Mouse (Mus musculus): Measurements from ENCODE around the gene Trim8. TPM values are rescaled to one million over a fixed set of nuclear protein-coding genes. Genes with fewer than 3 reads are reported as not detected.

Trim8 gene
- polyA plus RNA-seq, 1 experiment from 2014 or later, result 14.2 TPM

GRCm38 (mm10) chr19:46552496-46552895, 51.0 kb downstream of the Trim8 start:
- Histone ChIP-seq H3K27me3 (no peaks in the 10 kb centered on the region), H3K9me3 (no peaks in the 10 kb centered on the region), H3K36me3 (peaks cover 76% of the 10 kb centered on the region), H3K4me2 (replicated peaks) (no peak overlapping the region), H3K27ac (no peak overlapping the region), H3K4me3 (no peak overlapping the region), H3K9ac (no peak overlapping the region), H3K4me1 (peaks cover 6% of the 10 kb centered on the region; the same call in 1 of the 2 replicates)
- ATAC-seq (ENCODE audit: low FRiP score, low read depth), result no peak
- WGBS, result 86% methylated on average over 3 of the region's 4 CpGs

DNA sequence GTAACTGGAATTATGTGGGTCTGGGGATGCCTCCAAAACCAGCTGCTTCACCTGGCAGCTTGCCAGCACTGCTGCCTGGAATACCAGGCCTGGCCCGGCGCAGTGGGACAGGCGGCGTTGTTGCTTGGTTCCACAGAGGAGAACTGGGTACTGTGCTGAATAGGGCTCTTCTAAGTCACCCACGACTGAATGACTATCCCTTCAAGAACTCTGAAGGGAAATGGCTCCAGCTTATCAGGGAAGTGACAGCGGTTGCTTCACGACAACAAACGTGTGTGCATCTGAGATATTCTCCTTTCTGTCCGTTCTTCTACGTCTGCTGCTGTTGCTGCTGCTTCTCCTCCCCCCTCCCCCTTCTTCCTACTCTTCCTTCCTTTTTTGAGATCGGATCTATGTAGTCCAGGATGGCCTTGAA, 52.0 kb downstream of the Trim8 start:
- no peak overlapping the region for H3K4me2 ChIP-seq (replicated peaks)
- no peaks in the 10 kb centered on the region for H3K27me3 ChIP-seq
- no peak; the same call in 1 of the 2 replicates for ATAC-seq (ENCODE audit: low FRiP score, low read depth)
- peaks cover 72% of the 10 kb centered on the region for H3K36me3 ChIP-seq
- H3K4me3 ChIP-seq, result no peak overlapping the region
- H3K27ac ChIP-seq, result no peak overlapping the region
- H3K9ac ChIP-seq, result no peak overlapping the region
- peaks cover 7% of the 10 kb centered on the region; the same call in 1 of the 2 replicates for H3K4me1 ChIP-seq
- no peaks in the 10 kb centered on the region for H3K9me3 ChIP-seq
- 72% methylated on average over 11 of the region's 11 CpGs for WGBS

- Histone ChIP-seq H3K4me3 (no peak overlapping the region), H3K27ac (no peak overlapping the region), H3K4me1 (peaks cover 14% of the 10 kb centered on the region), H3K27me3 (no peaks in the 10 kb centered on the region), H3K4me2 (replicated peaks) (no peak overlapping the region), H3K36me3 (peaks cover 50% of the 10 kb centered on the region), H3K9ac (no peak overlapping the region), H3K9me3 (no peaks in the 10 kb centered on the region)
- 76% methylated on average over 8 of the region's 8 CpGs for WGBS
- ATAC-seq (ENCODE audit: low FRiP score, low read depth), result no peak
These were observed 56.5 kb downstream of the Trim8 start for GRCm38 (mm10) chr19:46558009-46558408.

DNA sequence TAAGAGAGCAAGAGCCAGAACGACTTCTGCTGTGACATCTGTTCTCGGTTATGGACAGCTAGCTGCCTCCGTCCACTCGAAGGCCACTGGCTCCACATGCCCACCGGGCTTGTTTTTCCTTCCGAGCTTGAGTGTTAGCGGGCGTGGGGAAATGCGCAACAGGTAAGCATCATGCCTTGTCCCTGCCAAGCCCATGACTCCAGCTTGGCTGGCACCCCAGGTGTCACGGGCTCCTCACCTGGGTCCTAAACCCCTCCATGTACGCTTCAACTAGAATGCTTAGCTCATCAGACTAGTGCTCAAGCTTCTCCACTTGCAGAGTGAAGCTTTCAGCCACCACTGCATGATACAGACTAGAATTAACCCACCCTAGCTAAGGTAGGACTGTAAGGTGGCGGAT, 57.1 kb downstream of the Trim8 start:
- Histone ChIP-seq H3K9me3 (no peaks in the 10 kb centered on the region), H3K36me3 (peaks cover 45% of the 10 kb centered on the region), H3K27ac (no peak overlapping the region), H3K27me3 (no peaks in the 10 kb centered on the region), H3K4me3 (no peak overlapping the region), H3K4me2 (replicated peaks) (peak overlapping the region; percentile 27; the same call in 1 of the 2 replicates), H3K4me1 (peaks cover 11% of the 10 kb centered on the region; the same call in 1 of the 2 replicates), H3K9ac (no peak overlapping the region)
- no peak for ATAC-seq (ENCODE audit: low FRiP score, low read depth)
- 42% methylated on average over 12 of the region's 12 CpGs for WGBS

GRCm38 (mm10) chr19:46562132-46562531, 60.6 kb downstream of the Trim8 start:
- WGBS, result 29% methylated on average over 1 of the region's 1 CpGs
- H3K4me1 ChIP-seq, result peaks cover 9% of the 10 kb centered on the region; the same call in 1 of the 2 replicates
- H3K27ac ChIP-seq, result no peak overlapping the region
- ATAC-seq (ENCODE audit: low FRiP score, low read depth), result no peak
- no peak overlapping the region for H3K4me3 ChIP-seq
- H3K9ac ChIP-seq, result no peak overlapping the region
- peaks cover 22% of the 10 kb centered on the region for H3K36me3 ChIP-seq
- H3K9me3 ChIP-seq, result no peaks in the 10 kb centered on the region
- no peak overlapping the region for H3K4me2 ChIP-seq (replicated peaks)
- no peaks in the 10 kb centered on the region for H3K27me3 ChIP-seq

DNA sequence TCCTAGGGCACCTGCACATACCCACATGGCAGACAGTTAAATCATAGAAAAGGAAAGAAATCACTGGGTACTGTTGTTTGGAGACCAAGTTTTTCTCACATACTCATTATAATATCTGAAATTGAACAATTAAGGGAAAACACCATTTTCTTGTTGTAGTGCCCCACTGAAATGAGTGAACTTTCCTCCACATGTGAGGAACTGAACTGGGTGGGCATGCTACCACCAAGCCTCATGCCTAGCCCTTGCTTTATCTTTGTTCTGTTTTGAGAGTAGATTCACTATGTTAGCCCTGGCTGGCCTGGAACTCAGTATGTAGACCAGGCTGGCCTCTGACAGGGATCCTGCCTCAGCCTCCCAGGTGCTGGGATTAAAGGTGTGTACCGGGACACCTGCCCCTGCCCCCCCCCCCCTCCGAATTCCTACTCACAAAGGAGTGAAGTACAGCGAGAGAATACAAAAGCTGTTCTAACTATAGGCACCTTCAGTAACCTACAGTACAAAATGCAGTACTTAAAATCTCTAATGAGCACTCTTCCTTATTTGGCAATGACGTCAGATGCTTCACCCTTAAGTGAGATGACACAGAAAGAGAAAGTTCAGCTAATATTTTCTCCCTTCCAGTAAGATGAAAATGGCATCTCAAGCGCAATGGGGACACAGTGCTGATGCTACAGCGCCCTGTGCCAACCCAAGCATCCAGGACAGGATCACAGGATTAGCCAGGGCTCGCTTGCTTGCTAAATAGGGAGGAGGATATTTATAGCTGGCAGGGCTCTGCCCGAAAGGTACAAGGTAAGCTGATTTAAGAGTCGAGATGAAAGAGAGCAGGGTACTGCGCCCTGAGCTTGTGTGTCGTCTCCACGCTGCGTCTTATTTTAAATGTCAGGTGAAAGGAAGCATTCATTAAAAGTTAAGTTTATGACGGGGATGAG, 61.3 kb downstream of the Trim8 start:
- Histone ChIP-seq H3K9ac (no peak overlapping the region), H3K4me3 (no peak overlapping the region), H3K9me3 (no peaks in the 10 kb centered on the region), H3K27me3 (no peaks in the 10 kb centered on the region), H3K36me3 (peaks cover 22% of the 10 kb centered on the region), H3K4me2 (replicated peaks) (no peak overlapping the region), H3K4me1 (peaks cover 9% of the 10 kb centered on the region; the same call in 1 of the 2 replicates), H3K27ac (no peak overlapping the region)
- WGBS, result 84% methylated on average over 14 of the region's 14 CpGs
- ATAC-seq (ENCODE audit: low FRiP score, low read depth), result no peak

DNA sequence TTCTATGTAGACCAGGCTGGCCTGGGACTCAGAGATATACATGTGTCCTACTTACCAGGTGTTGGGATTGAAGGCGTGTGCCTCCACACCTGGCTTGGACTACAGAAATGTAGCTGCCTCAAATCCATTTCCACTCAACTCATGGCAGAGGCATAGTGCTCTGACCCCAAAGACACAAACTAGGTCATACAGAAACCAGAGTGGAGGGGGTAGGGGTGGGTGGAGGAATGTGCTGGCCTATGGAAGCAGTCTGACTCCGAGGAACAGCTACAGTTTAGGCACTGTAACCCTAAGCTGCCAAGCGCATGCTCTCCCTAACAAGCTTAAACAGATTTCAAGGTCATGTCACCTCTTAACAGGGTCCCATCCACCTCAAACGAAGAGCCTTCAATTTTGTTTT, 62.1 kb downstream of the Trim8 start:
- Histone ChIP-seq H3K9me3 (no peaks in the 10 kb centered on the region), H3K27me3 (no peaks in the 10 kb centered on the region), H3K4me3 (no peak overlapping the region), H3K27ac (no peak overlapping the region), H3K36me3 (peaks cover 18% of the 10 kb centered on the region), H3K9ac (no peak overlapping the region), H3K4me1 (peaks cover 7% of the 10 kb centered on the region; the same call in 1 of the 2 replicates), H3K4me2 (replicated peaks) (no peak overlapping the region)
- no peak for ATAC-seq (ENCODE audit: low FRiP score, low read depth)
- WGBS, result 79% methylated on average over 4 of the region's 4 CpGs

DNA sequence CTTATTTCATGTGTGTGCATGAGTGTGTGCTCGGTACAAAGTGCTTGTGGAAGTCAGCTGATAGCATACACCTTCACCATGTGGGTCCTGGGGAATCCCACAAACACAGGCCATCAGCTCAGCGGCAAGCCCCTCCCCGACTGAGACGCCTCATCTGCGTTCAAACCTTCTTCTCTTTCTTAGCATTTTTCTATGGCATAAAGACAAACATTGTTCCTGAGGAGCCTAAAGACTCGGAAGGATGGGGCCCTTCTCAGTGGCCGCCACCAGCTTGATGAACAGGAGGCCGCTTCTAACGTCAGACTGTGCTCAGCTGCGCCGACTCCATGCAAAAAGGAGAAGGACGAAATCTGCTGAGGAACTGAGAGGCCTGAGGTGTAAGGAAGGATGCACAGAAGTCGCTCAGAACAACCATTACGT, 62.6 kb downstream of the Trim8 start:
- H3K27me3 ChIP-seq, result no peaks in the 10 kb centered on the region
- peaks cover 18% of the 10 kb centered on the region for H3K36me3 ChIP-seq
- no peaks in the 10 kb centered on the region for H3K9me3 ChIP-seq
- H3K9ac ChIP-seq, result no peak overlapping the region
- WGBS, result 82% methylated on average over 14 of the region's 14 CpGs
- no peak overlapping the region for H3K4me3 ChIP-seq
- H3K4me1 ChIP-seq, result peaks cover 2% of the 10 kb centered on the region; the same call in 1 of the 2 replicates
- no peak overlapping the region for H3K27ac ChIP-seq
- ATAC-seq (ENCODE audit: low FRiP score, low read depth), result no peak
- H3K4me2 ChIP-seq (replicated peaks), result no peak overlapping the region

Other genes starting within 250 kb of the Trim8 start
- gene Nfkb2, start 197.4 kb upstream of the Trim8 start, polyA plus RNA-seq (2015; fragmentation: Nextera tagmentation; extraction: Ambion mirVana), result 9.4 and 11.1 TPM in 2 replicates
- 4.1 and 4.8 TPM in 2 replicates for gene Psd, start 174.5 kb upstream of the Trim8 start, polyA plus RNA-seq (2015; fragmentation: Nextera tagmentation; extraction: Ambion mirVana)
- 14.7 and 15.5 TPM in 2 replicates for gene Fbxl15, start 173.5 kb upstream of the Trim8 start, polyA plus RNA-seq (2015; fragmentation: Nextera tagmentation; extraction: Ambion mirVana)
- 176 and 177 TPM in 2 replicates for gene Cuedc2, start 163.0 kb upstream of the Trim8 start, polyA plus RNA-seq (2015; fragmentation: Nextera tagmentation; extraction: Ambion mirVana)
- 3.5 and 4.8 TPM in 2 replicates for gene Mfsd13a, start 160.6 kb upstream of the Trim8 start, polyA plus RNA-seq (2015; fragmentation: Nextera tagmentation; extraction: Ambion mirVana)
- gene 2310034G01Rik, start 151.4 kb upstream of the Trim8 start, polyA plus RNA-seq (2015; fragmentation: Nextera tagmentation; extraction: Ambion mirVana), result 2.7 TPM in 2 replicates
- gene Actr1a, start 106.0 kb upstream of the Trim8 start, polyA plus RNA-seq (2015; fragmentation: Nextera tagmentation; extraction: Ambion mirVana), result 145 and 152 TPM in 2 replicates
- gene Sufu, start 104.8 kb upstream of the Trim8 start, polyA plus RNA-seq (2015; fragmentation: Nextera tagmentation; extraction: Ambion mirVana), result 36.4 and 38.8 TPM in 2 replicates
- 178 and 183 TPM in 2 replicates for gene Arl3, start 71.5 kb downstream of the Trim8 start, polyA plus RNA-seq (2015; fragmentation: Nextera tagmentation; extraction: Ambion mirVana)
- 27.8 and 28.1 TPM in 2 replicates for gene Sfxn2, start 71.7 kb downstream of the Trim8 start, polyA plus RNA-seq (2015; fragmentation: Nextera tagmentation; extraction: Ambion mirVana)
- 47.7 and 49.9 TPM in 2 replicates for gene Wbp1l, start 97.4 kb downstream of the Trim8 start, polyA plus RNA-seq (2015; fragmentation: Nextera tagmentation; extraction: Ambion mirVana)
- 0.05 TPM in 1 of 2 replicates, not detected in the other for gene Cyp17a1, start 171.5 kb downstream of the Trim8 start, polyA plus RNA-seq (2015; fragmentation: Nextera tagmentation; extraction: Ambion mirVana)
- gene Borcs7, start 188.2 kb downstream of the Trim8 start, polyA plus RNA-seq (2015; fragmentation: Nextera tagmentation; extraction: Ambion mirVana), result 15.7 and 18.1 TPM in 2 replicates
- 38.3 and 38.5 TPM in 2 replicates for gene As3mt, start 205.8 kb downstream of the Trim8 start, polyA plus RNA-seq (2015; fragmentation: Nextera tagmentation; extraction: Ambion mirVana)

Measured in limb, embryonic 13.5 days (tissue).